Mouse (Mus musculus) intestine, embryonic 14.5 days (tissue): ENCODE data around the gene Dpysl4. TPM values are rescaled to one million over a fixed set of nuclear protein-coding genes. Genes with fewer than 3 reads are reported as not detected.
A peak's percentile ranks its signal among the peaks of the same experiment; 100 is the strongest.

Source experiments
- ATAC-seq: fragments of 200-750 bp; cut with Nextera tagmentation; replicated peaks from 2 replicates; pipeline ENCODE4 v1.8.0; 2017; ENCODE audit warnings: low read depth, moderate number of reproducible peaks, moderate TSS enrichment, moderate library complexity; ENCODE audit not compliant: low FRiP score, low TSS enrichment
- DNase-seq: peaks from one replicate; pipeline ENCODE4 v3.0.0-alpha.2; 2018; ENCODE audit warnings: low spot score
- H3K27ac ChIP-seq: fragments of 300-500 bp; sonication (generic); 2 replicates; pipeline ENCODE4 v1.5.1; 2014; ENCODE audit warnings: low read depth, mild to moderate bottlenecking, control low read depth
- H3K27me3 ChIP-seq: fragments of 300-500 bp; sonication (generic); replicated peaks from 2 replicates; pipeline ENCODE4 v1.6.1; 2014; ENCODE audit warnings: low read length, control low read depth; ENCODE audit not compliant: control insufficient read depth, insufficient read depth
- H3K36me3 ChIP-seq: fragments of 300-500 bp; sonication (generic); 2 replicates; pipeline ENCODE4 v1.6.1; 2014; ENCODE audit warnings: low read length, control low read depth; ENCODE audit not compliant: control insufficient read depth, insufficient read depth
- H3K4me1 ChIP-seq: fragments of 300-500 bp; sonication (generic); replicated peaks from 2 replicates; pipeline ENCODE4 v1.6.1; 2014; ENCODE audit warnings: low read length, control low read depth, mixed read lengths; ENCODE audit not compliant: control insufficient read depth, insufficient read depth
- H3K4me2 ChIP-seq: fragments of 300-500 bp; sonication (generic); 2 replicates; pipeline ENCODE4 v1.6.1; 2014; ENCODE audit warnings: low read length
- H3K4me3 ChIP-seq: fragments of 300-500 bp; sonication (generic); 2 replicates; pipeline ENCODE4 v1.5.1; 2014; ENCODE audit warnings: low read depth, low read length, control low read depth, mixed read lengths
- H3K9ac ChIP-seq: fragments of 300-500 bp; sonication (generic); 2 replicates; pipeline ENCODE4 v1.6.1; 2014; ENCODE audit warnings: mild to moderate bottlenecking, low read length
- H3K9me3 ChIP-seq: fragments of 300-500 bp; sonication (generic); 2 replicates; pipeline ENCODE4 v1.6.1; 2016; ENCODE audit warnings: low read length, control low read depth; ENCODE audit not compliant: control insufficient read depth
- WGBS: fragments of 180-500 bp; shearing (Covaris S2); extraction: QIAGEN DNeasy Blood & Tissue Kit; methylation state at CpG from one replicate; pipeline ENCODE4 v1.1.7; 2014; 5-methylcytosine and 5-hydroxymethylcytosine counted together
- polyA plus RNA-seq: library from polyadenylated mRNA; unstranded; fragments of >200 nt; fragmentation: Nextera tagmentation; extraction: Ambion mirVana; gene quantifications from 2 replicates; pipeline ENCODE4 v1.2.1, GENCODE M21; 2014

The Dpysl4 gene
- polyA plus RNA-seq, 1 experiment from 2014 or later, result 28.5 TPM

GRCm38 (mm10) chr7:139080714-139081113 is 5.1 kb upstream of the Dpysl4 start:
- ATAC-seq, result no peak
- no peak overlapping the region for H3K4me3 ChIP-seq
- H3K27me3 ChIP-seq, result peaks cover 7% of the 10 kb centered on the region; the same call in 1 of the 2 replicates
- peaks cover 23% of the 10 kb centered on the region for H3K4me1 ChIP-seq
- H3K4me2 ChIP-seq, result no peak overlapping the region
- no peaks in the 10 kb centered on the region for H3K36me3 ChIP-seq
- 66% methylated on average over 4 of the region's 4 CpGs for WGBS
- H3K9ac ChIP-seq, result no peak overlapping the region
- no peaks in the 10 kb centered on the region for H3K9me3 ChIP-seq
- H3K27ac ChIP-seq, result no peak overlapping the region
- DNase-seq, result no peak

DNA sequence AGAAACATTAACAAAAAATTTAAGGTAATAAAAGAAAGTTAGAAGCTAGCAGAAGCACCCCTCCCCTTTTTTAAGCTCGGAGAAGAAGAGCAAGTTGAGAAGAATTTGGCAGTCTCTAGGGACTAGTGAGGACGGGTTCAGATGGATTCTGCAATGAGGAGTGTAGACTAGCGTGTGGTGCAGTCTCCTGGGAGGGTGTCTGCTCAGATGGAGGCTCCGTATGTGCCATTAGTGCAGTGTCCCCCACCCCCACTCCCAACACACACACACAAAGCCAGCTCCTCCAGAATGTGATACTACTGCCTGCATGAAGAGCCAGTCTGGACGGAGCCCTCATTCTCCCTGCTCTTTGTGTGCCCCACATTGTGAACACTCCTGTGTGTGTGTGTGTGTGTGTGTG is 4.6 kb upstream of the Dpysl4 start:
- Histone ChIP-seq H3K4me3 (no peak overlapping the region), H3K4me1 (peaks cover 23% of the 10 kb centered on the region), H3K9ac (no peak overlapping the region), H3K9me3 (no peaks in the 10 kb centered on the region), H3K27ac (no peak overlapping the region), H3K27me3 (peaks cover 9% of the 10 kb centered on the region; the same call in 1 of the 2 replicates), H3K4me2 (no peak overlapping the region), H3K36me3 (no peaks in the 10 kb centered on the region)
- ATAC-seq (no peak), DNase-seq (no peak)
- 64% methylated on average over 5 of the region's 5 CpGs for WGBS

DNA sequence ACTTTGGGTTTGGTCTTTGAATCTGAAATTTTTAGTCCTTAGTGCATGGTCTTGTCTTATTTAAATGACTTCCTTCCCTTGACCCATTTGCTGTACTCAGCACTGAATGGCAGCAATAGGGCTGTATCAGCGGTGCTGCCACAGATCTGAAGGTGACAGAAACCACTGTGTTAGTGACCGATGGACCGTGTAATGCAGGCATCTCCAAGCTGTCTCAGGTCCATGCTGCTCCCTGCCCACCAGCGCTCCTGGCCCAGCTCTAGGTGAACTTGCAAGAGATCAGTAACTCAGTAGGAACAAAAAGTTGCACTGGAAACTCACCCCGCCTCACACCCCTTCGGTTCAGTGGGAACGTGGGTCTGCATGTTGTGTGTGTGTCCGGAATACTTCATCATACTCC is 3.5 kb upstream of the Dpysl4 start:
- H3K9ac ChIP-seq, result no peak overlapping the region
- H3K27me3 ChIP-seq, result peaks cover 18% of the 10 kb centered on the region; the same call in 1 of the 2 replicates
- no peak overlapping the region for H3K27ac ChIP-seq
- WGBS, result 84% methylated on average over 8 of the region's 8 CpGs
- no peak for DNase-seq
- no peaks in the 10 kb centered on the region for H3K9me3 ChIP-seq
- ATAC-seq, result no peak
- H3K36me3 ChIP-seq, result no peaks in the 10 kb centered on the region
- peaks cover 18% of the 10 kb centered on the region for H3K4me1 ChIP-seq
- H3K4me3 ChIP-seq, result no peak overlapping the region
- H3K4me2 ChIP-seq, result no peak overlapping the region

GRCm38 (mm10) chr7:139084316-139084715 is 1.5 kb upstream of the Dpysl4 start:
- peaks cover 4% of the 10 kb centered on the region; the same call in 1 of the 2 replicates for H3K4me1 ChIP-seq
- 62% methylated on average over 1 of the region's 1 CpGs for WGBS
- no peak overlapping the region for H3K4me3 ChIP-seq
- DNase-seq (no peak), ATAC-seq (no peak)
- H3K4me2 ChIP-seq, result no peak overlapping the region
- no peak overlapping the region for H3K9ac ChIP-seq
- H3K27ac ChIP-seq, result no peak overlapping the region
- H3K36me3 ChIP-seq, result no peaks in the 10 kb centered on the region
- H3K27me3 ChIP-seq, result peaks cover 18% of the 10 kb centered on the region; the same call in 1 of the 2 replicates
- H3K9me3 ChIP-seq, result no peaks in the 10 kb centered on the region

DNA sequence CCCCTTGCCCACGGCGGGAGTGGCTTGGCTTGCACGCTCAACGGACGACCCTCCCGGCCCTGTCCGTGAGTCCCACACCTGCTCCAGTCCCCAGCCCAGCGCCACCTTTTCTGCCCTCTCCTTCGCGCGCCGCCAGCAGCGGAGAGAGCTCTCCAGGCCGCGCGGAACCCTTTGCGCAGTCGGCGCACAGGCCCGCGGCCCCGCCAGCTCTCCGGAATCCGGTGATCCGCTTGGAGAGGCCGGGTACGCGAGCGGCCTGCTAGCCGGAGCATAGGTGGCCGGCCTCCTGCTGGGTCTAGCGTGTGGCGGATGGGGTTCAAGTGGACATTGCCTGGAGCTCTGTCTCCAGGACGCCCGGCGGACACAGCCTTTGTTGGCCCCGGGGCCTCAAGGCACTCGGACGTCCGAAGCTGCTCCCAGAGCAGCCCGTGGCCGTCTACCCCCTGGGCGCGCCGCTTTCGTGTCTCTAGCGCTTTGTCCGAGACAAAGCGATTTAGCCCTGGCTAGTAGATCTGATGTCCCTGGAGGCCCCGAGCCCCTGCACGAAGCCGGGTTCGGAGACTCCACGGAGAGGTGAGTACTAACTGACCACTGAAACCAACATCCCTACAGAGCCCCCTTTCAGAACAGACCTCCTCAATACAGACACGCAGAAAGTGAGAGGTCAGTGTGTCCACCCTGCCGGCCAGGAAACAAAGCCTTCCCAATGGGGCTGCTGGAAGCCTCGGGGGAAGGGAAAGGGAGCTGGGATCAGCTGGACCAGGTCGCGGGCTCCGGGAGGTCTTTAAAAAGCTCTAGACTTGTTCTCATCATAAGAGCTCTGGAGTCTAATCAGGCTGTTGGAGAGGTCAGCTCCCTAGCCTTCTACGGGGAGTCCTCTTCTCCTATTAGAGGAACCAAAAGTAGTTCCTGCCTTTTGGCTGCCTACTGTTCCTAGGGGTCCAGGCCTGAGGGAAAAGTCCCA is 676 bp downstream of the Dpysl4 start:
- H3K27ac ChIP-seq, result no peak overlapping the region
- no peaks in the 10 kb centered on the region for H3K9me3 ChIP-seq
- DNase-seq (peak; percentile 88), ATAC-seq (peak; percentile 64)
- H3K4me2 ChIP-seq, result peak overlapping the region; percentile 76
- H3K4me3 ChIP-seq, result peak overlapping the region; percentile 64
- peak overlapping the region; percentile 67 for H3K9ac ChIP-seq
- WGBS, result 2% methylated on average over 61 of the region's 61 CpGs
- H3K27me3 ChIP-seq, result peaks cover 18% of the 10 kb centered on the region; the same call in 1 of the 2 replicates
- peaks cover 4% of the 10 kb centered on the region; the same call in 1 of the 2 replicates for H3K4me1 ChIP-seq
- H3K36me3 ChIP-seq, result peaks cover 10% of the 10 kb centered on the region; the same call in 1 of the 2 replicates

- no peak for DNase-seq
Measured at GRCm38 (mm10) chr7:139087801-139088200, 2.0 kb downstream of the Dpysl4 start.

GRCm38 (mm10) chr7:139089892-139090874 is 4.4 kb downstream of the Dpysl4 start:
- H3K27ac ChIP-seq, result no peak overlapping the region
- H3K9ac ChIP-seq, result no peak overlapping the region
- no peak overlapping the region for H3K4me2 ChIP-seq
- peaks cover 4% of the 10 kb centered on the region; the same call in 1 of the 2 replicates for H3K4me1 ChIP-seq
- H3K27me3 ChIP-seq, result peaks cover 15% of the 10 kb centered on the region; the same call in 1 of the 2 replicates
- DNase-seq, result no peak
- H3K36me3 ChIP-seq, result peaks cover 26% of the 10 kb centered on the region
- WGBS, result 87% methylated on average over 12 of the region's 12 CpGs
- ATAC-seq, result no peak
- no peaks in the 10 kb centered on the region for H3K9me3 ChIP-seq
- H3K4me3 ChIP-seq, result no peak overlapping the region

More at GRCm38 (mm10) chr7:139087801-139088200, 2.0 kb downstream of the Dpysl4 start:
- Histone ChIP-seq H3K27ac (no peak overlapping the region), H3K4me3 (no peak overlapping the region), H3K27me3 (peaks cover 18% of the 10 kb centered on the region; the same call in 1 of the 2 replicates), H3K36me3 (peaks cover 17% of the 10 kb centered on the region), H3K9ac (no peak overlapping the region), H3K9me3 (no peaks in the 10 kb centered on the region), H3K4me2 (no peak overlapping the region), H3K4me1 (peaks cover 4% of the 10 kb centered on the region; the same call in 1 of the 2 replicates)
- no peak for ATAC-seq
- WGBS, result 68% methylated on average over 2 of the region's 2 CpGs

DNA sequence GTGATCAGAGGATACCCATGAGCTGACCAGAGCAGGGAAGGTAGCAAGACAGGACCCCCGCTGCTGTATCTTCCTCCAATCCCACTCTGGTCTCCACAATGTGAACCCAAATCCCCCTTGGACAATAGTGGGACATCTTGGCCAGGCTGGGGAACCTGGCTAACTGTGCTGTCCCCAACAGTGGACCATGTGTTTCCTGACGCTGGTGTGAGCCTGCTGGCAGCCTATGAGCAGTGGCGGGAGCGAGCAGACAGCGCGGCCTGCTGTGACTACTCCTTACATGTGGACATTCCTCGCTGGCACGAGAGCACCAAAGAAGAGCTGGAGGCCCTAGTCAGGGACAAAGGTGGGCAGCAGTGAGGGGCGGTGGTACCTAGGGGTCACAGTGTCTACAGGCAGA is 5.9 kb downstream of the Dpysl4 start:
- Histone ChIP-seq H3K36me3 (peaks cover 33% of the 10 kb centered on the region), H3K4me3 (no peak overlapping the region), H3K9me3 (no peaks in the 10 kb centered on the region), H3K27me3 (0 out of 2 replicates have a peak, but pooled peaks cover 5% of the 10 kb centered on the region), H3K4me1 (peaks cover 4% of the 10 kb centered on the region; the same call in 1 of the 2 replicates), H3K4me2 (no peak overlapping the region), H3K9ac (no peak overlapping the region), H3K27ac (no peak overlapping the region)
- no peak for ATAC-seq
- 91% methylated on average over 9 of the region's 9 CpGs for WGBS
- DNase-seq, result no peak
